Mouse (Mus musculus) megakaryocyte progenitor cell, adult 5-6 weeks (primary cell): ENCODE results near the gene Efs. TPM values are rescaled to one million over a fixed set of nuclear protein-coding genes. Genes with fewer than 3 reads are reported as not detected.
"Not testable (repeated sequence)": the region's sequence is repeated elsewhere in the genome, so short reads cannot be mapped to it uniquely, and the experiment has no call there.

ENCODE experiments used
- ATAC-seq: replicated peaks from 2 replicates; pipeline ENCODE4 v1.8.0; 2016; ENCODE audit warnings: mild to moderate bottlenecking, moderate TSS enrichment, inconsistent platforms; ENCODE audit not compliant: poor library complexity
- total RNA-seq, 2 experiments: library from RNA; stranded (forward) in 1 of 2; stranded (reverse) in 1 of 2; fragments of 157-497, 149-512 nt in 1 of 2; fragments of 200-1000 nt in 1 of 2; gene quantifications; 2 replicates each; pipeline versions ENCODE4 v1.2.3 to v1.2.4; 2015 to 2017

Gene Efs
- total RNA-seq (2015) (not detected in 2 replicates), total RNA-seq (2017) (not detected in 2 replicates)

DNA sequence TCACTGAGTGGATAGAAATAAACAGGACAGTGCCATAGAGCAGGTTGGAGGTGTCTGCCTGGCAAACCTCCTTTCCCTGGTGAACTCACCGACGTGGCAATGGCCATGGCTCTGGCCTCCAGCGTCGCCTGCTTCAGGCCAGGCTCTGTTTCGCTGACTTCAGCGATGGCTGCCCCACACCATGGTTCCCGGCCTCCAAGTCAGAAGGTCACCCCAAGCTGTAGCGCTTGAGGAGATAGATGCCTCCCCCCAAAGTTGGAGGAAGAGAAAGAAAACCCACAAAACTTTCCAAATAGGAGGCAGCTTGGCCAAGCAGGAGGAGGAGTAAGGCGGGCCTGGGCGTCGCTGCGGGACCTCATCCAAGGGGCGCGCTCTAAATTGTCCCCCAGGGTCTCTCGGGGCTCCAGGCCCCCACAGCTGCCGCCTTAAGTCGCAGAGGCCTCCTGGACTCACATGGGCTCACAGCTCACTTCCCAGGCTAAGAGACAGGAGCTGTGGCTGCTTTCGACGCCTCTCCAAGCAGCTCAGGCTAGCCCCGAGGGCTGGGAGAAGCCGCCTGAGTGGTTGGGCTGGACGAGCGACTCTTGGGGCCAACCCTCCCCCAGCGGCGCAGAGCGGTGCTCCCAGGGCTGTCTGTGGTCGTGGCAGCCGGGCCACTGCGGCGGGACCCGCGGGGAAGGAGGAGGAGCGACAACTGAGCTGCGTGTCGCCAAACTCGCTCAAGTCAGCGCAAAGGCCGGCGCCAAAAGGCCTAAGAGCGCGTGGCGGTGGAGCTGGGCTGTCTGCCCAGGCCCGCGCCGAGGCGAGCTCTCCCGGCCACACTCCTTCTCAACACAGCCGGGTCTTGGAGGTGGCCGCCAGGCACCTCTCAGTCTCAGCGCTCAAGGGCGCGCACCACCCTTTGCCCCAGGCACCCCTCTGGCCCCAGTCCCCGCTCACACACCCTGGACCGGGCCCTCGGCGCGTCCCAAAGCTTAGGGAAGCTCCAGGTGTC, at the start of gene Efs:
Gene Efs, minus strand, starts transcription at position 778 of the 994 bp plus-strand sequence.
- peak; percentile 35 for ATAC-seq

GRCm38 (mm10) chr14:54974068-54974791, 48.3 kb upstream of the Efs start:
- no peak for ATAC-seq

- not testable (repeated sequence) for ATAC-seq
Measured at GRCm38 (mm10) chr14:54972786-54973185, 46.9 kb upstream of the Efs start.

- ATAC-seq = no peak
Measured at GRCm38 (mm10) chr14:54968344-54968743, 42.4 kb upstream of the Efs start.

- no peak for ATAC-seq
Measured at GRCm38 (mm10) chr14:54967874-54968273, 41.9 kb upstream of the Efs start.

DNA sequence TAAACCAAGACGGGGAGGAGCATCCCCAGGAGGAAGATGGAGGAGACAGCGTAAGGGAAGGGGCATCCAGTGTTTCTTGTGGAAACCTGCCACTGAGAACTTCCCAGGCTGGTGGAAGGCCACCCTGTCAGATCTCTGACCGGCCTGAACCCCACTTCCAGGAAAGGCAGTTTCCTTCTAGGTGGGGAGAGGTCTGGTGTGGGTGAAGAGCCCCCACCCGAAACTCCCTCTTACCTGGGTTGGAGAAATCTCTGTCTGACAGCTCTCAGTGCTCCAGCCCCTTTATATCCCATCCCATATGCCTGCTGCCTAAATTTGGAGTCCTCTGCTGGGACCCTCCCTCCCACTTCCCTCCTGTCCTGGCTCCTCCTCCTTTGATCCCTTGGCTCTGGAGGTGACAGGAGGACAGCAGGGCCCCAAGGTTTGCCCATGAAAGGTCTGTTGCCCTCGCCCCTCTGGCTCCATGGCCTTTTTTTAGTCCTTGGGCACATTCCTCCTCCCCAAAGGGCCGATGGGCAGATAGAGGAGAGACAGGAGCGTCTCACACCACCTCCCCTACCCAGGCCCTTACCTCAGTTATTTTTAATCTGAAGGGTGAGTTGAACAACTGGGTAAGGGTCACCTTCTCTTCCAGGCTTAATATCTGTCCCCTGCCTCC, 40.5 kb upstream of the Efs start, which contains the start of gene Myh6:
Gene Myh6, minus strand, starts transcription at position 608 of the 658 bp plus-strand sequence.
- ATAC-seq = no peak

DNA sequence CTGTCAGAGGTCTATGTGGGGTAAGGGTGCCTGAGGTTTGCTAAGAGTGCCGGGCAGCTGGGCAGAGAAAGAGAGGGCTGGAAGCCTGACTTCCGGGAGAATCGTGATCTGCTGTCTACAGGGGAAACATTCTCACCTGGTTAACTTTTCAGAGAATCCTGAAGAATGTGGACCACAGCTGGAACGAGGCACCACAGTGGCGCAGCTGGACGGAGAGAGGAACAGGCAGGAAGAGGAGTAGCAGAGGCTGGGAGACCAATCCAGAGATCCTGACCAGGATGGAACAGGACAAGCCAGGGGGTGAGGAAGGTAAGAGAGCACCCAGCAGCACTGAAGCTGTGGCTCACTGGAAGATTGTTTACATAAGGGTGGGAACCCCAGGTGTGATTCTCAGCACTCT, 39.7 kb upstream of the Efs start:
- ATAC-seq = no peak

DNA sequence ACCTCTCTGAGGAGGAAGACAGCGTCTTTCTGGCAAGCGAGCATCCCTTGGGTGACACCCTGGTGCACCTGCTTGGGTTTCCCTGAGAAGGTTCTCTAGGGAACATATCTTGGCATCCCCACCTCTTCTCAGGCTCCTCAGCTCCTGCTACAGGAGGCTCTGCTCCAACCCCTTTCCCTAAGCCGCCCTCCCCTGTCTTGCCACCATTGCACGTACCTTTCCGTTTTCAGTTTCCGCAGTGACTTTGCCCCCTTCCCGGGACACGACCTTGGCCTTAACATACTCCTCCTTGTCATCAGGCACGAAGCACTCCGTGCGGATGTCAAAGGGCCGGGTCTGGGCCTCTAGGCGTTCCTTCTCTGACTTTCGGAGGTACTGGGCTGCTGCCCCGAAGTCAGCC, 39.1 kb upstream of the Efs start:
- no peak for ATAC-seq

DNA sequence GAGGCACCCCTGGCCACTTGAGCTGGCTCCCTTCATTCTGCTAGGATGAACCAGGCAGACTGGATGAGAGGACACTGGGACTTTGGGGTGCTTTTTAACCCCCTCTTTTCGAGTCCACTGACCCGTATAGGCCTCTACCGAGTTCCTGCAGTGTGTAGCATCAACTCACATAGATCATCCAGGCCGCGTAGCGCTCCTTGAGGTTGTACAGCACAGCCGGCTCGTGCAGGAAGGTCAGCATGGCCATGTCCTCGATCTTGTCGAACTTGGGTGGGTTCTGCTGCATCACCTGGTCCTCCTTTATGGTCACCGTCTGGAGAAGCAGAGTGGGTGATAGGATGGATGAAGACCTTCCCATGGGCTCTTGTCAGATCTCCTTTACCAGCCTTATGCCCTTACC, 37.8 kb upstream of the Efs start:
- no peak for ATAC-seq

DNA sequence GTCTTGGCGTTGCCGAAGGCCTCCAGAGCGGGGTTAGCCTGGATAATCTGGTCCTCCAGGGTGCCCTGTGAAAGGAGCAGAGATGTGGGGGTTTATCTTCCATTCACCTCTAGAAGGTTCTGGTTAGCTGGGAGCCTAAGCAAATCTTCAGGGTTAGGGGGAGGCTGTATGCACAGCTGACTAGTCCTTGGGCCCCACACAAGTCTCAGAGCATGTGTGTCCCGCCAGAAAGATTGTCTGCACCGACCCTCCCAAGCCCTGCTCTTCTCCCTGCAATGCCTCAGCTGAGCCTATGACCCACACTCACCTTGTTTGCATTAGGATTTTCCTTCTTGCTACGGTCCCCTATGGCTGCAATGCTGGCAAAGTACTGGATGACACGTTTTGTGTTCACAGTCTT, 36.8 kb upstream of the Efs start:
- no peak for ATAC-seq

- no peak for ATAC-seq
Measured at GRCm38 (mm10) chr14:54961487-54961886, 35.6 kb upstream of the Efs start.

- no peak for ATAC-seq
Measured at GRCm38 (mm10) chr14:54960769-54961168, 34.8 kb upstream of the Efs start.

DNA sequence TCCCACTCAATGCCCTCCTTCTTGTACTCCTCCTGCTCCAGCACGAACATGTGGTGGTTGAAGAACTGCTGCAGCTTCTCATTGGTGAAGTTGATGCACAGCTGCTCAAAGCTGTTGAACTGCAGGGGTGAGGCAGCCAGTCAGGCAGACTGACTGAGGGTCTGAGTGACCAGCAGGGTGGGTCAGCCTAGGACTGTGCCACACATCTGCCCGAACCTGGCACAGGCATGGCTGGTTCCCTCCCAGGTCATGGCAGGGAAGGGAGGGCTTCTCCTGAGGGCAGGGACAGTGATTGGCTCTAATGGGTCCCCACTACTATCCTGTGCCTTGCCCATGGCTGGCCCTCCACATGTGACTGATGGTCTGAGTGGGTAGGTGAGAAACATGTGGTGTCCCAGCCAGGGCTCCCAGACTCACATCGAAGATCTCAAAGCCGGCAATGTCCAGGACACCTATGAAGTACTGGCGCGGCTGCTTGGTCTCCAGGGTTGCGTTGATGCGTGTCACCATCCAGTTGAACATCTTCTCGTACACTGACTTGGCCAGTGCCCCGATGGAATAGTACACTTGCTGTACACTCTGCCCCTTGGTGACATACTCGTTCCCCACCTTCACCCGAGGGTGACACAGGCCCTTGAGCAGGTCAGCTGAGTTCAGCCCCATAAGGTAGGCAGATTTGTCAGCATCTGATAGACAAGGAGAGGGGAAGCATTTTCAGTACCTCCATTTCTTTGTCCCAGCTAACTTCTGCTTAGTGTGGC, 34.1 kb upstream of the Efs start:
- ATAC-seq = not testable (repeated sequence)

DNA sequence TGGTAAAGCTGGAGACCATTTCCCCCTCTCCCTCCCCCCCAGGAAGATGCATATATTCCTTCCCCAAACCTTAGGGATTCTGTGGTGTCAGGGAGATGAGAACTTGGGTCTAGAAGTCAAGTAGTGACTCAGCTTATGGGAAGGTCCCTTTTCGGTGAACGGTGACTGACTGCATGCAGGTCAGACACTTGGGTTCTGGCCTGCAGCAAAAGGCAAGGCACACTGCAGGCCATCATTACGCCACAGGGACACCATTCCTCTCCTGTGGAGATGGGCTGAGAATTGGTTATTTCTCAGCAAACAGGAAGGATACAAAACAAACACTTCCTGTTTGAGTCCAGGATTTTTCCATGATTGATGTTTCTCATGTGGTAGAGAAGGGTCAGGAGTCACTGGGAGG, 33.3 kb upstream of the Efs start:
- no peak for ATAC-seq

DNA sequence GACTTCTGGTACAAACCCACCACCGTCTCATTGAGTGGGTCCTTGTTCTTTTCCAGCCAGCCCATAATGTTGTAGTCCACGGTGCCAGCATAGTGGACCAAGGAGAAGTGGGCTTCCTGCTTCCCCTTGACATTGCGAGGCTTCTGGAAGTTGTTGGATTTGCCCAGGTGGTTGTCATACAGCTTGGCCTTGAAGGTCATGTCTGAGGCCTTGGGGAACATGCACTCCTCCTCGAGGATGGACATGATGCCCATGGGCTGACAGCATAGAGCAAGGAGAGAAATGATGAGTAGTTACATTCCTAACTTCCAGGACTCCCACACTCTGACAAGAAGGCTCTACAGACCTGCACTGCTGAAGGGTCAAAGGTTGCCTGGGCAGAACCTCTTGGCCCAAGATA, 32.6 kb upstream of the Efs start:
- no peak for ATAC-seq

DNA sequence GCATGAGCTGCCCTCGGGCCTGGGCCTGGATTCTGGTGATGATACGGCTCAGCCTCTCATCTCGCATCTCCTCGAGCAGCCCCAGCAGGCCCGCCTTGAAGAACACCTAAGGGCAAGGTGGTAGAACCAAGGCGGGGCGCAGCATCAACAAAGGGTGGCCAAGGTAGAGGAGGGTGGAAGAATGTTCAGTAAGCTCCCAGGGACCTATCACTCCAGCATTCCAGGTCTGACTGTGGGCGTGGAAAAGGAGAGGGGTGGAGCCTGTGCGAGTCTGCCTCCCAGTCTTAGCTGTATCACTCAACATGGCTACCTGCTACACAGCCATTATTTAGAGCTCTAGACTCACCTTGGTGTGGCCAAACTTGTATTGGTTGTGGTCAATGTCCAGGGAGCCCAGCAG, 30.6 kb upstream of the Efs start:
- ATAC-seq = no peak

- ATAC-seq = no peak
Measured at GRCm38 (mm10) chr14:54955481-54955880, 29.6 kb upstream of the Efs start.

GRCm38 (mm10) chr14:54954474-54954873, 28.5 kb upstream of the Efs start:
- ATAC-seq = no peak

DNA sequence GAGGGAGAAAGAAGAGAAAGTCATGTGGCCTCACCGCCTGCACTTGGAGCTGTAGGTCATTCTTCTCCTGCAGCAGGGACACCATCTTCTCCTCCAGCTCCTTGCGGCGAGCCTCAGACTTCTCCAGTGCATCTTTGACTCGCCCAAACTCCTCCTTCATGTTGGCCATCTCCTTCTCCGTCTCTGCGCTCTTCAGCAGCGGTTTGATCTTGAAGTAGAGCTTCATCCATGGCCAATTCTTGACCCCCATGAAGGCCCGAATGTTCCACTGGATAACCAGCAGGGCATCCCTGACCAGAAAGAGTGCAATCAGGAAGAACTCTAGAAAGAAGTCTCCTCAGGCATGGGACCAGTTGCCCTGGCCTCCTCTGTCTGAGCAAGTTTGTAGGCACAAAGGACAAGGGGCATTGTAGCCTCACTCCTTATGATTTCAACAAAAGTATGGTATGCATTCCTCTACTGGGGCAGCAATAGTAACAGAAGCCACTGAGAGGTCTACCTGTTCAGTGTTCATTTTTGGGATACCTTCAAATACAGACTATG, 27.8 kb upstream of the Efs start:
- no peak for ATAC-seq

GRCm38 (mm10) chr14:54951587-54951986, 25.7 kb upstream of the Efs start:
- no peak for ATAC-seq
